Mouse (Mus musculus) stomach, embryonic 16.5 days (tissue): Measurements from ENCODE around the gene Asb17. TPM values are rescaled to one million over a fixed set of nuclear protein-coding genes. Genes with fewer than 3 reads are reported as not detected.

Experiments
- ATAC-seq: fragments of 200-750 bp; cut with Nextera tagmentation; 2 replicates; pipeline ENCODE4 v1.8.0; 2017; ENCODE audit warnings: moderate number of reproducible peaks, moderate TSS enrichment; ENCODE audit not compliant: insufficient read depth, low FRiP score
- H3K27ac ChIP-seq: fragments of 300-500 bp; sonication (generic); 2 replicates; pipeline ENCODE4 v1.5.1; 2014; ENCODE audit warnings: low read length
- H3K27me3 ChIP-seq: fragments of 300-500 bp; sonication (generic); 2 replicates; pipeline ENCODE4 v1.6.1; 2014; ENCODE audit warnings: low read length, control low read depth, mixed read lengths; ENCODE audit not compliant: control insufficient read depth, insufficient read depth
- H3K36me3 ChIP-seq: fragments of 300-500 bp; sonication (generic); 2 replicates; pipeline ENCODE4 v1.6.1; 2014; ENCODE audit warnings: low read length; ENCODE audit not compliant: control insufficient read depth, insufficient read depth
- H3K4me1 ChIP-seq: fragments of 300-500 bp; sonication (generic); 2 replicates; pipeline ENCODE4 v1.6.1; 2014; ENCODE audit warnings: low read length, control low read depth, mixed read lengths; ENCODE audit not compliant: control insufficient read depth, insufficient read depth
- H3K4me2 ChIP-seq: fragments of 300-500 bp; sonication (generic); 2 replicates; pipeline ENCODE4 v1.6.1; 2014; ENCODE audit warnings: low read depth, low read length, mixed read lengths
- H3K4me3 ChIP-seq: fragments of 300-500 bp; sonication (generic); replicated peaks from 2 replicates; pipeline ENCODE4 v1.5.1; 2014; ENCODE audit warnings: mild to moderate bottlenecking, low read length
- H3K9ac ChIP-seq: fragments of 300-500 bp; sonication (generic); 2 replicates; pipeline ENCODE4 v1.6.1; 2014; ENCODE audit warnings: low read length
- H3K9me3 ChIP-seq: fragments of 300-500 bp; sonication (generic); replicated peaks from 2 replicates; pipeline ENCODE4 v1.6.1; 2016; ENCODE audit warnings: low read length, control low read depth; ENCODE audit not compliant: control insufficient read depth
- WGBS: fragments of 180-500 bp; shearing (Covaris S2); extraction: QIAGEN DNeasy Blood & Tissue Kit; methylation state at CpG from one replicate; pipeline ENCODE4 v1.1.7; 2014; 5-methylcytosine and 5-hydroxymethylcytosine counted together
- polyA plus RNA-seq: library from polyadenylated mRNA; unstranded; fragments of >200 nt; fragmentation: Nextera tagmentation; extraction: Ambion mirVana; gene quantifications from 2 replicates; pipeline ENCODE4 v1.2.1, GENCODE M21; 2015

Gene Asb17
- polyA plus RNA-seq, 1 experiment from 2014 or later = 0.74 TPM

- H3K27me3 ChIP-seq = no peaks in the 10 kb centered on the region
Measured at GRCm38 (mm10) chr3:153807444-153808149, 36.4 kb upstream of the Asb17 start.

DNA sequence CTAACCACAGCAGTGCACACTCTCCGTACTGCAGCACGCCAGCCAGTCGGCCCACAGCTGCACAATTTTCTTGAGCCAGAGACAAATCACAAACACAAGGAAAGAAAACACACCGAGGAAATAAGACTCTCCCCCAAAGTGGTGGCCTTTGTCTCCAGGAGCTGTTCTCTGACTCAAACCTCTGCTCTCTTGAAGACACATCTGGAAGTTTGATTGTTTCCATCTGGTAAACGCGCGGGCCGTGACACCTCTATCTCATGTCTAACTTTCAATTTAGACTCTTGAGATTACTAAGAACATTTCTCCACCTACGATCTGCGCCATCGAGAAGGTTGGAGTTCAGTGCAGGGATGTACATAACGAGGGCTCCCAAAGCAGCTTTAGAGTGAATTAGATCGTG lies 35.6 kb upstream of the Asb17 start:
- ATAC-seq = no peak
- 0 out of 2 replicates have a peak, but pooled peaks cover 11% of the 10 kb centered on the region for H3K4me1 ChIP-seq
- H3K36me3 ChIP-seq = no peaks in the 10 kb centered on the region
- no peak overlapping the region for H3K4me3 ChIP-seq
- no peak overlapping the region for H3K4me2 ChIP-seq
- H3K27ac ChIP-seq = no peak overlapping the region
- H3K9me3 ChIP-seq = no peaks in the 10 kb centered on the region
- 69% methylated on average over 13 of the region's 13 CpGs for WGBS
- H3K27me3 ChIP-seq = no peaks in the 10 kb centered on the region
- H3K9ac ChIP-seq = no peak overlapping the region

More at GRCm38 (mm10) chr3:153807444-153808149, 36.4 kb upstream of the Asb17 start:
- Histone ChIP-seq H3K4me1 (0 out of 2 replicates have a peak, but pooled peaks cover 10% of the 10 kb centered on the region), H3K9me3 (no peaks in the 10 kb centered on the region), H3K4me2 (no peak overlapping the region), H3K4me3 (no peak overlapping the region), H3K36me3 (no peaks in the 10 kb centered on the region), H3K9ac (no peak overlapping the region), H3K27ac (no peak overlapping the region)
- no peak for ATAC-seq
- WGBS = 82% methylated on average over 9 of the region's 9 CpGs

GRCm38 (mm10) chr3:153814026-153814425 lies 30.0 kb upstream of the Asb17 start:
- Histone ChIP-seq H3K36me3 (no peaks in the 10 kb centered on the region), H3K4me1 (0 out of 2 replicates have a peak, but pooled peaks cover 8% of the 10 kb centered on the region), H3K27me3 (no peaks in the 10 kb centered on the region), H3K9ac (no peak overlapping the region), H3K4me2 (no peak overlapping the region), H3K9me3 (no peaks in the 10 kb centered on the region), H3K4me3 (no peak overlapping the region), H3K27ac (no peak overlapping the region)
- 88% methylated on average over 8 of the region's 8 CpGs for WGBS
- no peak for ATAC-seq

- WGBS = 74% methylated on average over 9 of the region's 9 CpGs
Measured at GRCm38 (mm10) chr3:153817376-153817890, 26.6 kb upstream of the Asb17 start.

DNA sequence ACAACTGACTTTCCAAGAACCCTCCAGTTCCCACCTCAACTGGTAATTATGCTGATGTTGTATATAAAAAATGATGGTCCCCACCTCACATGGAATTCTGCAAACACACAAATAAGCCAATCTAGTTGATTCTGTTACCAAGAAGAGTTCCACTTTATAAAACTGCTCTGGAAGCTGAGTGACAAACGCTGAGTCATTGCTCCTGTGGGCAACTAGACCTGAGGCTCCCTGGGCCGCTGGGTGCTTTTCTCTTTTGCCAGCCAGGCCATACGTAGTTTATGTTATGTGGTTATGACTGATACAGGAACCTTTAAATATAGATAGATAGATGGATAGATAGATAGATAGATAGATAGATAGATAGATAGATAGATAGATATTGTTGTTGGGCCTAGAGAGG lies 25.3 kb upstream of the Asb17 start:
- Histone ChIP-seq H3K9me3 (no peaks in the 10 kb centered on the region), H3K36me3 (no peaks in the 10 kb centered on the region), H3K27me3 (no peaks in the 10 kb centered on the region), H3K27ac (no peak overlapping the region), H3K4me3 (no peak overlapping the region), H3K4me1 (no peaks in the 10 kb centered on the region; the same call in none of the 2 replicates), H3K4me2 (no peak overlapping the region), H3K9ac (no peak overlapping the region)
- 88% methylated on average over 3 of the region's 3 CpGs for WGBS
- no peak for ATAC-seq

More at GRCm38 (mm10) chr3:153817376-153817890, 26.6 kb upstream of the Asb17 start:
- Histone ChIP-seq H3K27me3 (no peaks in the 10 kb centered on the region), H3K4me2 (no peak overlapping the region), H3K4me1 (0 out of 2 replicates have a peak, but pooled peaks cover 2% of the 10 kb centered on the region), H3K9me3 (no peaks in the 10 kb centered on the region), H3K9ac (no peak overlapping the region), H3K36me3 (no peaks in the 10 kb centered on the region), H3K4me3 (no peak overlapping the region), H3K27ac (no peak overlapping the region)
- ATAC-seq = no peak

- Histone ChIP-seq H3K4me1 (peaks cover 5% of the 10 kb centered on the region), H3K27ac (no peak overlapping the region), H3K27me3 (no peaks in the 10 kb centered on the region), H3K4me2 (no peak overlapping the region), H3K9me3 (no peaks in the 10 kb centered on the region), H3K36me3 (no peaks in the 10 kb centered on the region), H3K4me3 (no peak overlapping the region), H3K9ac (no peak overlapping the region)
- 89% methylated on average over 9 of the region's 9 CpGs for WGBS
- ATAC-seq = no peak
Measured at GRCm38 (mm10) chr3:153819438-153819837, 24.6 kb upstream of the Asb17 start.

GRCm38 (mm10) chr3:153823671-153824515 lies 20.1 kb upstream of the Asb17 start:
- ATAC-seq = no peak; the same call in 1 of the 2 replicates
- H3K27me3 ChIP-seq = no peaks in the 10 kb centered on the region
- 48% methylated on average over 11 of the region's 11 CpGs for WGBS

GRCm38 (mm10) chr3:153825197-153825596 lies 18.8 kb upstream of the Asb17 start:
- peaks cover 5% of the 10 kb centered on the region for H3K4me1 ChIP-seq
- H3K36me3 ChIP-seq = no peaks in the 10 kb centered on the region
- no peak overlapping the region for H3K27ac ChIP-seq
- H3K27me3 ChIP-seq = no peaks in the 10 kb centered on the region
- no peak overlapping the region for H3K9ac ChIP-seq
- no peaks in the 10 kb centered on the region for H3K9me3 ChIP-seq
- WGBS = 79% methylated on average over 10 of the region's 10 CpGs
- H3K4me3 ChIP-seq = no peak overlapping the region
- no peak for ATAC-seq
- H3K4me2 ChIP-seq = no peak overlapping the region

More at GRCm38 (mm10) chr3:153823671-153824515, 20.1 kb upstream of the Asb17 start:
- Histone ChIP-seq H3K9me3 (no peaks in the 10 kb centered on the region), H3K4me2 (no peak overlapping the region), H3K27ac (no peak overlapping the region), H3K4me1 (peaks cover 5% of the 10 kb centered on the region), H3K4me3 (no peak overlapping the region), H3K9ac (no peak overlapping the region; the same call in 1 of the 2 replicates), H3K36me3 (no peaks in the 10 kb centered on the region)

DNA sequence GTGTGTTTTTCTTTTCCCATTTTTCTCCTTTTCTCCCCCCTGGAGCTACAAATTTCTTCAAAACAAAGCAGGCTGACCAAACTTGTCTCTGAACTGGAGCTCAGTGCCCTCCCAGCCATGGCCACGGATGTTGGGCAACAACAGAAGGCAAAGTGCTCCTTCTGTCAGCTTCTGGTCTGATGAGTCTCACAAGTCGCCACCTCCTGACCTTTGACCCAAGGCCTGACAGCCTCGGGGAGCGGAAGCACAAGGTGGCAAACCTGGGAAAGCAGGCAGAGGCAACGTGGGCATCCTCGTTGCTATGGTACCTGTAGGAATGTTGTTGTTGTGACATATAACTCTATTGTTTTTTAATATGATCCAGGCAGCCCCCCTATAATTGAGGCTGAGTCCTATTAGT lies 17.4 kb upstream of the Asb17 start:
- H3K9ac ChIP-seq = no peak overlapping the region
- H3K27ac ChIP-seq = no peak overlapping the region
- no peak overlapping the region for H3K4me2 ChIP-seq
- H3K9me3 ChIP-seq = no peaks in the 10 kb centered on the region
- H3K4me3 ChIP-seq = no peak overlapping the region
- ATAC-seq = no peak
- 43% methylated on average over 6 of the region's 6 CpGs for WGBS
- no peaks in the 10 kb centered on the region for H3K27me3 ChIP-seq
- H3K4me1 ChIP-seq = peaks cover 5% of the 10 kb centered on the region
- no peaks in the 10 kb centered on the region for H3K36me3 ChIP-seq
